Mouse (Mus musculus) spleen, adult 18-20 months (tissue): ENCODE data around the gene Ercc2.

Source experiments
- DNase-seq, 2 experiments: peaks; one replicate each; pipeline ENCODE4 v3.0.0; 2022; ENCODE audit warnings: mixed read lengths in 2 of 2

The Ercc2 gene

GRCm38 (mm10) chr7:19381377-19382165 lies at the start of gene Ercc2:
Ercc2 (plus strand) TSS chr7:19382010.
- DNase-seq = peak; percentile 96

GRCm38 (mm10) chr7:19332709-19333352 lies 49.0 kb upstream of the Ercc2 start:
- peak; percentile 67 to 73 for DNase-seq

- DNase-seq = no peak
Observed at GRCm38 (mm10) chr7:19335583-19335982, 46.2 kb upstream of the Ercc2 start.

GRCm38 (mm10) chr7:19337122-19337521 lies 44.7 kb upstream of the Ercc2 start:
- DNase-seq = no peak

- no peak for DNase-seq
Observed at GRCm38 (mm10) chr7:19338060-19338459, 43.8 kb upstream of the Ercc2 start.

- no peak for DNase-seq
Observed at GRCm38 (mm10) chr7:19338596-19338995, 43.2 kb upstream of the Ercc2 start.

- no peak for DNase-seq
Observed at GRCm38 (mm10) chr7:19341250-19341649, 40.6 kb upstream of the Ercc2 start.

GRCm38 (mm10) chr7:19341761-19342409 lies 39.9 kb upstream of the Ercc2 start:
- DNase-seq = no peak

GRCm38 (mm10) chr7:19342481-19343027 lies 39.3 kb upstream of the Ercc2 start:
- DNase-seq = peak; percentile 64 to 86

GRCm38 (mm10) chr7:19343210-19343808 lies 38.5 kb upstream of the Ercc2 start:
- DNase-seq = peak; percentile 54 to 68

GRCm38 (mm10) chr7:19344237-19344847 lies 37.5 kb upstream of the Ercc2 start, which contains the start of gene Ercc1:
Ercc1 (plus strand) TSS chr7:19344778.
- DNase-seq = no peak

- DNase-seq = peak; percentile 96 to 97
Observed at GRCm38 (mm10) chr7:19344938-19345471, 36.8 kb upstream of the Ercc2 start.

GRCm38 (mm10) chr7:19349188-19349915 lies 32.5 kb upstream of the Ercc2 start:
- DNase-seq = no peak

- no peak for DNase-seq
Observed at GRCm38 (mm10) chr7:19350221-19350620, 31.6 kb upstream of the Ercc2 start.

- DNase-seq = no peak
Observed at GRCm38 (mm10) chr7:19354991-19355390, 26.8 kb upstream of the Ercc2 start.

- no peak for DNase-seq
Observed at GRCm38 (mm10) chr7:19356311-19356710, 25.5 kb upstream of the Ercc2 start.

- no peak for DNase-seq
Observed at GRCm38 (mm10) chr7:19357381-19358375, 24.1 kb upstream of the Ercc2 start.

- DNase-seq = no peak
Observed at GRCm38 (mm10) chr7:19358634-19359033, 23.2 kb upstream of the Ercc2 start.

- peak; percentile 70 to 82 for DNase-seq
Observed at GRCm38 (mm10) chr7:19359299-19359891, 22.4 kb upstream of the Ercc2 start, which contains the start of the genes Cd3eap and Ppp1r13l. Cd3eap (minus strand) TSS chr7:19359483. Ppp1r13l (plus strand) TSS chr7:19359749.
